Mouse (Mus musculus): ENCODE data around the gene Dmpk.

GRCm38 (mm10) chr7:19103741-19104140 lies 20.1 kb downstream of the Dmpk start:
- TF ChIP-seq TAL1 (IDR thresholded peaks at IDR 0.05; ENCODE audit: low read length) (no peak), GATA1 (IDR thresholded peaks at IDR 0.05; ENCODE audit: low read length) (no peak)
